Mouse (Mus musculus): ENCODE measurements around the gene Rhof. TPM values are rescaled to one million over a fixed set of nuclear protein-coding genes. Genes with fewer than 3 reads are reported as not detected.

The Rhof gene
- total and polyA plus RNA-seq, 2 experiments from 2014 or later = 36.6 to 44.4 TPM

GRCm38 (mm10) chr5:123125638-123126406, 6.7 kb downstream of the Rhof start:
- DNase-seq (ENCODE audit: low spot score) = no peak
- no peaks in the 10 kb centered on the region for H3K9me3 ChIP-seq (ENCODE audit: low read length)
- TF ChIP-seq CTCF (IDR thresholded peaks at IDR 0.05; ENCODE audit: low read depth) = no peak
- WGBS = 84% methylated on average over 18 of the region's 18 CpGs
- no peaks in the 10 kb centered on the region for H3K4me1 ChIP-seq (ENCODE audit: insufficient read depth, low read length)
- H3K36me3 ChIP-seq (ENCODE audit: insufficient read depth, low read length) = no peaks in the 10 kb centered on the region; the same call in 1 of the 2 replicates
- no peak overlapping the region for H3K4me2 ChIP-seq (ENCODE audit: low read depth, low read length)
- ATAC-seq = peak; percentile 18; the same call in 1 of the 2 replicates
- H3K4me3 ChIP-seq (ENCODE audit: low read length) = no peak overlapping the region
- H3K27ac ChIP-seq = no peak overlapping the region
- H3K27me3 ChIP-seq (ENCODE audit: insufficient read depth, low read length) = no peaks in the 10 kb centered on the region
- H3K9ac ChIP-seq (replicated peaks; ENCODE audit: low read length) = no peak overlapping the region

- no peak for TF ChIP-seq CTCF (IDR thresholded peaks at IDR 0.05; ENCODE audit: low read depth)
- H3K27ac ChIP-seq = no peak overlapping the region
- H3K4me2 ChIP-seq (ENCODE audit: low read depth, low read length) = no peak overlapping the region
- H3K4me1 ChIP-seq (ENCODE audit: insufficient read depth, low read length) = no peaks in the 10 kb centered on the region
- 86% methylated on average over 6 of the region's 6 CpGs for WGBS
- no peak overlapping the region for H3K9ac ChIP-seq (replicated peaks; ENCODE audit: low read length)
- no peaks in the 10 kb centered on the region for H3K27me3 ChIP-seq (ENCODE audit: insufficient read depth, low read length)
- ATAC-seq (no peak), DNase-seq (ENCODE audit: low spot score) (no peak)
- no peaks in the 10 kb centered on the region for H3K9me3 ChIP-seq (ENCODE audit: low read length)
- H3K4me3 ChIP-seq (ENCODE audit: low read length) = no peak overlapping the region
- H3K36me3 ChIP-seq (ENCODE audit: insufficient read depth, low read length) = no peaks in the 10 kb centered on the region; the same call in 1 of the 2 replicates
Measured at GRCm38 (mm10) chr5:123125105-123125504, 7.4 kb downstream of the Rhof start.

GRCm38 (mm10) chr5:123122181-123122580, 10.3 kb downstream of the Rhof start:
- no peaks in the 10 kb centered on the region for H3K36me3 ChIP-seq (ENCODE audit: insufficient read depth, low read length)
- no peak overlapping the region for H3K27ac ChIP-seq

GRCm38 (mm10) chr5:123120624-123121215, 11.8 kb downstream of the Rhof start:
- Histone ChIP-seq H3K4me3 (ENCODE audit: low read length) (no peak overlapping the region), H3K9ac (replicated peaks; ENCODE audit: low read length) (no peak overlapping the region), H3K4me2 (ENCODE audit: low read depth, low read length) (no peak overlapping the region), H3K4me1 (ENCODE audit: insufficient read depth, low read length) (no peaks in the 10 kb centered on the region), H3K27me3 (ENCODE audit: insufficient read depth, low read length) (no peaks in the 10 kb centered on the region), H3K36me3 (ENCODE audit: insufficient read depth, low read length) (no peaks in the 10 kb centered on the region), H3K27ac (no peak overlapping the region), H3K9me3 (ENCODE audit: low read length) (no peaks in the 10 kb centered on the region)
- no peak for ATAC-seq
- no peak for DNase-seq (ENCODE audit: low spot score)
- TF ChIP-seq CTCF (IDR thresholded peaks at IDR 0.05; ENCODE audit: low read depth) = no peak
- WGBS = 45% methylated on average over 7 of the region's 7 CpGs

More at GRCm38 (mm10) chr5:123122181-123122580, 10.3 kb downstream of the Rhof start:
- Histone ChIP-seq H3K4me2 (ENCODE audit: low read depth, low read length) (no peak overlapping the region), H3K9ac (replicated peaks; ENCODE audit: low read length) (no peak overlapping the region), H3K4me1 (ENCODE audit: insufficient read depth, low read length) (no peaks in the 10 kb centered on the region), H3K27me3 (ENCODE audit: insufficient read depth, low read length) (no peaks in the 10 kb centered on the region), H3K9me3 (ENCODE audit: low read length) (no peaks in the 10 kb centered on the region), H3K4me3 (ENCODE audit: low read length) (no peak overlapping the region)
- no peak for DNase-seq (ENCODE audit: low spot score)
- no peak for ATAC-seq
- WGBS = 90% methylated on average over 4 of the region's 4 CpGs
- TF ChIP-seq CTCF (IDR thresholded peaks at IDR 0.05; ENCODE audit: low read depth) = peak; percentile 56

- Histone ChIP-seq H3K27me3 (ENCODE audit: insufficient read depth, low read length) (no peaks in the 10 kb centered on the region), H3K4me1 (ENCODE audit: insufficient read depth, low read length) (no peaks in the 10 kb centered on the region), H3K4me3 (ENCODE audit: low read length) (no peak overlapping the region), H3K9ac (replicated peaks; ENCODE audit: low read length) (no peak overlapping the region), H3K4me2 (ENCODE audit: low read depth, low read length) (no peak overlapping the region), H3K27ac (no peak overlapping the region), H3K9me3 (ENCODE audit: low read length) (no peaks in the 10 kb centered on the region), H3K36me3 (ENCODE audit: insufficient read depth, low read length) (no peaks in the 10 kb centered on the region; the same call in 1 of the 2 replicates)
- ATAC-seq (no peak), DNase-seq (ENCODE audit: low spot score) (no peak)
- WGBS = 71% methylated on average over 10 of the region's 10 CpGs
- no peak for TF ChIP-seq CTCF (IDR thresholded peaks at IDR 0.05; ENCODE audit: low read depth)
Measured at GRCm38 (mm10) chr5:123118826-123119225, 13.7 kb downstream of the Rhof start.

- no peak for TF ChIP-seq CTCF (IDR thresholded peaks at IDR 0.05; ENCODE audit: low read depth)
- Histone ChIP-seq H3K27me3 (ENCODE audit: insufficient read depth, low read length) (no peaks in the 10 kb centered on the region), H3K4me2 (ENCODE audit: low read depth, low read length) (no peak overlapping the region), H3K27ac (no peak overlapping the region), H3K9ac (replicated peaks; ENCODE audit: low read length) (no peak overlapping the region), H3K4me3 (ENCODE audit: low read length) (no peak overlapping the region), H3K4me1 (ENCODE audit: insufficient read depth, low read length) (no peaks in the 10 kb centered on the region), H3K36me3 (ENCODE audit: insufficient read depth, low read length) (no peaks in the 10 kb centered on the region; the same call in 1 of the 2 replicates), H3K9me3 (ENCODE audit: low read length) (no peaks in the 10 kb centered on the region)
- WGBS = 82% methylated on average over 8 of the region's 8 CpGs
- DNase-seq (ENCODE audit: low spot score) (no peak), ATAC-seq (no peak)
Measured at GRCm38 (mm10) chr5:123117773-123118172, 14.7 kb downstream of the Rhof start.

GRCm38 (mm10) chr5:123117257-123117656, 15.2 kb downstream of the Rhof start:
- Histone ChIP-seq H3K27ac (no peak overlapping the region), H3K4me3 (ENCODE audit: low read length) (no peak overlapping the region), H3K4me2 (ENCODE audit: low read depth, low read length) (no peak overlapping the region), H3K36me3 (ENCODE audit: insufficient read depth, low read length) (no peaks in the 10 kb centered on the region; the same call in 1 of the 2 replicates), H3K27me3 (ENCODE audit: insufficient read depth, low read length) (no peaks in the 10 kb centered on the region), H3K4me1 (ENCODE audit: insufficient read depth, low read length) (no peaks in the 10 kb centered on the region), H3K9ac (replicated peaks; ENCODE audit: low read length) (no peak overlapping the region), H3K9me3 (ENCODE audit: low read length) (no peaks in the 10 kb centered on the region)
- TF ChIP-seq CTCF (IDR thresholded peaks at IDR 0.05; ENCODE audit: low read depth) = peak; percentile 89
- ATAC-seq (peak; percentile 45; the same call in 1 of the 2 replicates), DNase-seq (ENCODE audit: low spot score) (peak; percentile 78)
- 22% methylated on average over 10 of the region's 10 CpGs for WGBS
